Mouse (Mus musculus): ENCODE results near the gene Adcy2.

The Adcy2 gene

GRCm38 (mm10) chr13:68572247-68572646 is 427.1 kb downstream of the Adcy2 start:
- DNase-seq (ENCODE audit: low read depth in 2 of 2, low spot score in 2 of 2), result no peak

Data from CD8-positive naive resting alpha-beta T cell, adult 2 months (primary cell).